Mouse (Mus musculus) midbrain, embryonic 10.5 days (tissue): ENCODE measurements around the gene Cenpc1. TPM values are rescaled to one million over a fixed set of nuclear protein-coding genes. Genes with fewer than 3 reads are reported as not detected.
A peak's percentile ranks its signal among the peaks of the same experiment; 100 is the strongest.

Source experiments
- DNase-seq: peaks from one replicate; pipeline ENCODE4 v3.0.0-alpha.2; 2017; ENCODE audit warnings: low spot score
- H3K27ac ChIP-seq: fragments of 300-500 bp; sonication (generic); replicated peaks from 2 replicates; pipeline ENCODE4 v1.5.1; 2016; ENCODE audit warnings: mild to moderate bottlenecking
- H3K27me3 ChIP-seq: fragments of 300-500 bp; sonication (generic); 2 replicates; pipeline ENCODE4 v1.6.1; 2016; ENCODE audit warnings: low read depth, mild to moderate bottlenecking; ENCODE audit not compliant: poor library complexity, severe bottlenecking
- H3K36me3 ChIP-seq: fragments of 300-500 bp; sonication (generic); 2 replicates; pipeline ENCODE4 v1.6.1; 2016; ENCODE audit warnings: mild to moderate bottlenecking, moderate library complexity
- H3K4me1 ChIP-seq: fragments of 300-500 bp; sonication (generic); 2 replicates; pipeline ENCODE4 v1.6.1; 2016
- H3K4me3 ChIP-seq: fragments of 300-500 bp; sonication (generic); 2 replicates; pipeline ENCODE4 v1.5.1; 2016; ENCODE audit warnings: mild to moderate bottlenecking, moderate library complexity
- H3K9me3 ChIP-seq: fragments of 300-500 bp; sonication (generic); replicated peaks from 2 replicates; pipeline ENCODE4 v1.6.1; 2016; ENCODE audit warnings: mild to moderate bottlenecking
- WGBS: fragments of 180-500 bp; shearing (Covaris S2); methylation state at CpG from one replicate; pipeline ENCODE4 v1.1.7; 2016; 5-methylcytosine and 5-hydroxymethylcytosine counted together
- polyA plus RNA-seq: library from polyadenylated mRNA; unstranded; fragments of >200 nt; fragmentation: Nextera tagmentation; extraction: Ambion mirVana; gene quantifications from 2 replicates; pipeline ENCODE4 v1.2.1, GENCODE M21; 2016

Gene Cenpc1
- polyA plus RNA-seq, 1 experiment from 2014 or later, result 38.0 TPM

DNA sequence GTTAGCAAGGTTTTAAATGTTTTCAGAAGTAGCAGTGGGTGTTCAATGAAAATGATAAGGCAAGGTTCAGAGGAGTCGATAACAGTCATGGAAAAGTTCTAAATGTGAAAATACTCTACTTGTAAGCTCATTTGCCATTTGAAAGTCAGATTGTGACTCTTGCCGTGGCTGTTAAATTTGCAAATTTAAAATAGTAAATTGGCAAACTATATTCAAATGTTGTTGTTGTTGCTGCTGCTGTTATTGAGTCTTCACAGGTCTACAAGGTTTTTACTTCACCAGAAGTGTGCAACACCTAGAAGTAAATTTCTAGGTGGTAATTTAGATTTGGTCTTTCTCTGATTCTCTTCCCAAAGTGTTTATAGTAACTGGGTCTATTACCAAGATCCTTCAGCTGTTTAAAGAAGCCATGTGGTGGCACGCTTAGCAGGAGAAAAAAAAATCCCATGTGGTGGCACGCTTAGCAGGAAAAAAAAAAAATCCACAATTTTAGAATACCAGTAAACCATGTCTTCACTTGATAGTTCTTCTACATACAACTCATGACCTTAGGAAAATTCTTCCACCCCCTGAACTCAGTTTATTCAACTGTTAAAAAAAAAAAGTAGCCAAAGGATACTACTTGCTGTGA, 7.5 kb upstream of the Cenpc1 start:
- no peaks in the 10 kb centered on the region for H3K36me3 ChIP-seq
- no peaks in the 10 kb centered on the region for H3K27me3 ChIP-seq
- no peaks in the 10 kb centered on the region for H3K9me3 ChIP-seq
- no peak overlapping the region for H3K27ac ChIP-seq
- 87% methylated on average over 4 of the region's 4 CpGs for WGBS
- no peaks in the 10 kb centered on the region for H3K4me1 ChIP-seq
- H3K4me3 ChIP-seq, result no peak overlapping the region
- DNase-seq, result no peak

DNA sequence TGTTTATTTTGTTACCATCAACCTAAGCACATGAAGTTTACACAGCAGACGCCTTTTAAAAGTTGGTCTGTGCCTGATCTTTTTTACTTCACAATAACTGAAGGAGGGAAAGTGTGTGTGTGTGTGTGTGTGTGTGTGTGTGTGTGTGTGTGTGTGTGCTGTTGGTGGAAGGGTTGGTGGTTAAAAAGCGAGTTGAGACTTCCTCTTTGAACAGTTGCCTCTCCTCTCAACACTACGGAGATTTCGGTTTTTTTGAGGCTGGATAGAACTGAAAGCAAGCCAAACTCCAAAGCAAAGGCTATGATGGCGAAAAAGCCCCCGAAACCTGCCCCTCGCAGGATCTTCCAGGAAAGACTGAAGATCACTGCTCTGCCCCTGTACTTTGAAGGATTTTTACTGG, 6.2 kb upstream of the Cenpc1 start, which contains the start of gene Stap1:
TSS of gene Stap1 (plus strand) at position 209 of the 400 bp plus-strand sequence.
- no peak for DNase-seq
- no peaks in the 10 kb centered on the region for H3K4me1 ChIP-seq
- no peaks in the 10 kb centered on the region for H3K36me3 ChIP-seq
- no peak within 1 kb of the TSS for H3K27ac ChIP-seq
- H3K27me3 ChIP-seq, result no peaks in the 10 kb centered on the region
- no peak within 1 kb of the TSS for H3K4me3 ChIP-seq
- 81% methylated on average over 7 of the region's 7 CpGs for WGBS
- H3K9me3 ChIP-seq, result no peaks in the 10 kb centered on the region

DNA sequence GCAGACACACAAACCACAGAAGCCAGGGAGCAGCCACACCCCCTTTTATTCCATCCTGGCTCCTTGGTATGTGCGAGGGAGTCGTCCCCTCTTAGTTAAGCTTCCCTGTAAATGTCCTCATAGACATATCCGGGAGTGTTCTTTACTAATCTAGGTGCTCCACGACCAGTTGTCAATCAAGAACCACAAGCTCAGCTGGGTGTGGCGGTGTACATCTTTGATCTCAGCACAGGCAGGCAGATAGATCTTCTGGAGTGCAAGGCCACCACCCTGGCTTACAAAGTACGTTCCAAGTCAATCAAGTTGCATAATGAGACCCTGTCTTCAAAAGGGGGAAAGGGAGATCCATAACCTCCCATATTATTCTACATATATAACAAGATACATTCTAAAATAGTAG, 3.7 kb upstream of the Cenpc1 start:
- Histone ChIP-seq H3K4me1 (peaks cover 5% of the 10 kb centered on the region), H3K27me3 (no peaks in the 10 kb centered on the region), H3K27ac (no peak overlapping the region), H3K9me3 (no peaks in the 10 kb centered on the region), H3K4me3 (no peak overlapping the region), H3K36me3 (no peaks in the 10 kb centered on the region)
- DNase-seq, result no peak
- WGBS, result 81% methylated on average over 6 of the region's 6 CpGs

DNA sequence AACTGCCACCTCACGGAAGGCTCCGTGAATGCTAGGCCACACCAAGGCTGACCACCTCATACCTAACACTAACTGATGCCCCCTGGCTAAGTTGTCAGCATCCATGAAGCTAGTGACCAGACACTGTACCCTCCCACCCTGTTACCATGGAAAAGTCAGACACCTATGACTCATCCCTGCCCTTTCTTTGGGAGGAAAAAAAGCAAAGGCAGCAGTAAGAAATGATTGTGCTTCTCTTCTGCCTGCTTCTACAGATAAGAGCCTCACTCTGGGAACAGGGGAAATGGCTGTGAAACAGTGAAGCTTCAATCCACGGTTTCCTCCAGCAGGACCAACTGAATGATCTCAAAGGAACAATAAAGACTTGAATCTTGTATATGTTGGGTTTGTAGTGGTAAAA, 3.1 kb upstream of the Cenpc1 start:
- peaks cover 12% of the 10 kb centered on the region for H3K4me1 ChIP-seq
- WGBS, result 86% methylated on average over 3 of the region's 3 CpGs
- no peaks in the 10 kb centered on the region for H3K36me3 ChIP-seq
- H3K27ac ChIP-seq, result no peak overlapping the region
- DNase-seq, result no peak
- no peak overlapping the region for H3K4me3 ChIP-seq
- no peaks in the 10 kb centered on the region for H3K27me3 ChIP-seq
- H3K9me3 ChIP-seq, result no peaks in the 10 kb centered on the region

DNA sequence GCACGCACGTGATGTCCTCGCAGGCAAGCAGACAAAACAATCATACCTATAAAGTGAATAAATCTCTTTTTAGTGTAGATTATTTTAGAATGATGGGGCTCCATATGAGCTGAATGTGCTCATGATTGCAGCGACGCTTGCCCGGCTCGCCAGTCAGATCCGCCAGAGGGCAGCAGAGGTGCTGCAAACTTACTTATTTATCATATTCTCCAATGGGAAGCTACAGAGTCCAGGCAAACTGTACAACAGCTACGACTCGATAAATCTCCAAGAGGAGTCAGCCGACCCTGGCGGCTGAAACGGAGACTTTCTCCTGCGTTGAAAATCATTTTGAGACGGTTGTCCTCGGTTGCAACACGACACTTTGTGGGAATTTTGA, 1.2 kb upstream of the Cenpc1 start:
- peaks cover 15% of the 10 kb centered on the region for H3K4me1 ChIP-seq
- no peaks in the 10 kb centered on the region for H3K36me3 ChIP-seq
- 4% methylated on average over 17 of the region's 17 CpGs for WGBS
- DNase-seq, result peak; percentile 83
- peak overlapping the region; percentile 96 for H3K27ac ChIP-seq
- no peaks in the 10 kb centered on the region for H3K27me3 ChIP-seq
- no peaks in the 10 kb centered on the region for H3K9me3 ChIP-seq
- peak overlapping the region; percentile 89 for H3K4me3 ChIP-seq

DNA sequence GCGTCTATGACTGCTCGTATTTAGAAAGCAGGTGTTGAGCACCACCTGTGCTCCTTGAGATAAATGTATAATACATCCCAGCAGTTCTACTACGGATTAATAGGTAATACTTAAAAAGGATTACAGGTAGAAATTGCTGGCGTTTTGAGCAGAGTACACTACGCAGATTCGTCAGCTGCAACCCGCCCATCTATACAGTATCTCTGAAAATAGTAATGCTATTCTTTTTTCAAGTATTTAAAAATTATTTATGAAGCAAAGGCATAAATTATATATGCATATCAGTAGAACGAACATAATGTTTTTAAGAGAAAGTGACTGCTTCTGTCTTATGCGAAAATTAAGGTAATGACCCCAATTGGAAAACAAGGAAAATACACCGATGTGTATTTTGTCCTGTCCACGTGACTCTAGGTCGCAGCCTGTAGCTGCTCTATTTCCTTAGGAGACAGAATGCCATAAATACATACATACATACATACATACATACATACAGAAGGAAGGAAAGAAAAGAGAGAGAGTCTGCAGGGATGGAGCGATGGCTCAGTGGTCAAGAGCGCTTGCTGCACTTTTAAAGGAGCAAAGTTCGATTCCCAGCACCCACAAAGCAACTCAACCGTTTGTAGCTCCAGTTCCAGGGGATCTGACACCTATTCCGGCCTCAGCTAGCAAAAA, 630 bp upstream of the Cenpc1 start:
- Histone ChIP-seq H3K27me3 (no peaks in the 10 kb centered on the region), H3K9me3 (no peaks in the 10 kb centered on the region), H3K36me3 (no peaks in the 10 kb centered on the region), H3K4me3 (peak overlapping the region; percentile 89), H3K27ac (peak overlapping the region; percentile 96), H3K4me1 (peaks cover 15% of the 10 kb centered on the region)
- WGBS, result 1% methylated on average over 17 of the region's 17 CpGs
- DNase-seq, result no peak

DNA sequence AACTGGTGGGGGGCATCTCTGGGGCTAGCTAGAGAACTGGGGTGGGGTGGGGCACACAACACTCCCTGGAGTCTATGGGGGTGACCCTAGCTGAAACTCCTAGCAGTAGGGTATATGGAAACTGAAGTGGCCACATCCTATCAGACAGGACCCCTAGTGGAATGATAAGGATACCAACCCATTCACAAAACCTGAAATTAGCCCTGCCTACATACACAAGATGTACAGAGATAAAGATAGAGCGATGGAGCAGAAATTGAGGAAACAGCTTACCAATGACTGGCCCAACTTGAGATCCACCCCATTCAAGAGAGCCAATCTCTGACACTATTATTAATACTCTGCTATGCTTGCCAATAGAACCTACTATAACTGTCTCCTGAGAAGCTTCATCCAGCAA, 1.9 kb downstream of the Cenpc1 start:
- 83% methylated on average over 1 of the region's 1 CpGs for WGBS
- no peaks in the 10 kb centered on the region for H3K9me3 ChIP-seq
- H3K4me3 ChIP-seq, result peak overlapping the region; percentile 89

DNA sequence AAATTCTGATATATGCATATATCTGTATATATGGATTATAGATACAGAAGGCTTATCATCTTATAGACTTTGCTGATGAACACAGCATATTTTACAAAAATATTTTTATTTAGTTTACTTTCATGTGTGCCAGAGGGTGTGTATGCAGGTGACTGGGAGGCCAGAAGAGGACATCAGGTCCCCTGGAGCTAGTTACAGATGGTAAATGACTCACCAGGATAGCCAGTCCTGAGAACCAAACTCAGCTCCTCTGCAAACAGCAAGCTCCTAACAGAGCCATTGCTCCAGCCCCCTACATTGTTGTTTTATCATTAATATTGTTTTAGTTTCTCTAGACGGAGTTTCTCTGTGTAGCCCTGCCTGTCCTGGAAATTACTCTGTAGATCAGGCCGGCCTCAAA, 35.6 kb downstream of the Cenpc1 start:
- Histone ChIP-seq H3K27me3 (no peaks in the 10 kb centered on the region), H3K4me1 (no peaks in the 10 kb centered on the region), H3K36me3 (peaks cover 85% of the 10 kb centered on the region), H3K27ac (no peak overlapping the region), H3K9me3 (no peaks in the 10 kb centered on the region), H3K4me3 (no peak overlapping the region)
- DNase-seq, result no peak
- WGBS, result 92% methylated on average over 2 of the region's 2 CpGs

More for the DNA sequence above, 1.9 kb downstream of the Cenpc1 start:
- H3K27ac ChIP-seq, result no peak overlapping the region
- H3K27me3 ChIP-seq, result no peaks in the 10 kb centered on the region
- no peak for DNase-seq
- H3K4me1 ChIP-seq, result peaks cover 15% of the 10 kb centered on the region
- H3K36me3 ChIP-seq, result peaks cover 10% of the 10 kb centered on the region

DNA sequence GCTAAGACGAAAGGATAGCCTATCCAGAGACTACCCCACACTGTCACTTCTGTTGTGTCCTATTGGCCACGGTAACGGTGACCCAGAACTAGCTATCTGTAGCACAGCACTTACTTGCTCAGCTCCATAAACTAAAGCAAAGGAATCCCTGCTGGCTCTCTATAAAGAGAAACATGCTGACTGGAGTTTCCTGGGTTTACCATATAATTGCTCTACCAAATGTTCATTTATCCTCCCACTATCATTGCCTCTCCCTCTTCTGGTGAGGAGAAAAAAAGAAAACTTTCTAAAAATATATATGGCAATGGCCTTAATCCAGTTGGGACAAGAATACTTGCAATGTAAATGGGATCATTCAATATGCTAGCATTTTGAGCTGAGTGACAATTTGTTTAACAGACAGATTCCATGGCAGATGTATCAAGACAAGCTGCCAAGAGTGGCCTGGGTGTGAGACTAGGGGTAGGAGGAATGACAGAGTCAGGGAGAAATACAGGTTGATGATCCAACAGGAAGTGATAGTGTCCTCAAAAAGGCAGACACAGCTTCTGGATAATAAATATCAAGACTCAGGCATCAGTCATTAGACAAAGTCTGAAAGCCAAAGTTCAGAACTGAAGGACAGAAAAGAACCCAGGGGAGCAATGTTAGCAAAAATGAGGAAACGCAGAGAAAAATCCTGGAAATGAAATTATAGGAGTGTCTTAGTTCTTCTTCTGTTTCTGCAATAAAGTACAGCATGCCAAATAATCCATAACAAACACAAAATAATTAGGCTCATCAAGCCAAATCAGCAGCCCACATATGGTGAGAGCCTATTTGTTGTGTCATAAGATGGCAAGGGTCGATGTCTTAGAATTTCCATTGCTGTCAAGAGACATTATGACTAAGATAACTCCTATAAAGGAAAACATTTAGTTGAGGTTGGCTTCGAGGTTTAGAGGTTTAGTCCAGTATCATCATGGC, 68.6 kb downstream of the Cenpc1 start:
- H3K27ac ChIP-seq, result no peak overlapping the region
- no peak overlapping the region for H3K4me3 ChIP-seq
- no peaks in the 10 kb centered on the region for H3K36me3 ChIP-seq
- H3K9me3 ChIP-seq, result no peaks in the 10 kb centered on the region
- 90% methylated on average over 6 of the region's 6 CpGs for WGBS
- H3K27me3 ChIP-seq, result no peaks in the 10 kb centered on the region
- H3K4me1 ChIP-seq, result no peaks in the 10 kb centered on the region
- no peak for DNase-seq

DNA sequence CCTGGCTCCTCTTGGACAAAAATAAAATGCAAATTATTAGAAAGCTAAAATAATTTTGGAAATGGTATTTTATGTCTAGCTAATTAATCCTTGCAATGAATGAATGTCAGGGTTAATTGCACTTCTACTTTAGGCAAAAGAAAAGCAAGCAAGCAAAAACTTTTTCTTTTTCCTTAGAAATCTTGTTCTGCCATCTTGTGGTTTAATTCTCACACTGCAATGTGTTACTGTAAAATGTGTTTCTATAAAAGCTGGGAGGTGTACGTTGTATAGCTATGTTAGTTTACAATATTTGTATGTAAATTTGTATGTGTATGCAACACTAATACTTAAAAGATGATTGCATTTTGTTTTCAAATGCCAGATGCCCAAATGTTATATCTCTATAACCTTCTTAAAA, 70.8 kb downstream of the Cenpc1 start:
- DNase-seq, result no peak
- 69% methylated on average over 1 of the region's 1 CpGs for WGBS

DNA sequence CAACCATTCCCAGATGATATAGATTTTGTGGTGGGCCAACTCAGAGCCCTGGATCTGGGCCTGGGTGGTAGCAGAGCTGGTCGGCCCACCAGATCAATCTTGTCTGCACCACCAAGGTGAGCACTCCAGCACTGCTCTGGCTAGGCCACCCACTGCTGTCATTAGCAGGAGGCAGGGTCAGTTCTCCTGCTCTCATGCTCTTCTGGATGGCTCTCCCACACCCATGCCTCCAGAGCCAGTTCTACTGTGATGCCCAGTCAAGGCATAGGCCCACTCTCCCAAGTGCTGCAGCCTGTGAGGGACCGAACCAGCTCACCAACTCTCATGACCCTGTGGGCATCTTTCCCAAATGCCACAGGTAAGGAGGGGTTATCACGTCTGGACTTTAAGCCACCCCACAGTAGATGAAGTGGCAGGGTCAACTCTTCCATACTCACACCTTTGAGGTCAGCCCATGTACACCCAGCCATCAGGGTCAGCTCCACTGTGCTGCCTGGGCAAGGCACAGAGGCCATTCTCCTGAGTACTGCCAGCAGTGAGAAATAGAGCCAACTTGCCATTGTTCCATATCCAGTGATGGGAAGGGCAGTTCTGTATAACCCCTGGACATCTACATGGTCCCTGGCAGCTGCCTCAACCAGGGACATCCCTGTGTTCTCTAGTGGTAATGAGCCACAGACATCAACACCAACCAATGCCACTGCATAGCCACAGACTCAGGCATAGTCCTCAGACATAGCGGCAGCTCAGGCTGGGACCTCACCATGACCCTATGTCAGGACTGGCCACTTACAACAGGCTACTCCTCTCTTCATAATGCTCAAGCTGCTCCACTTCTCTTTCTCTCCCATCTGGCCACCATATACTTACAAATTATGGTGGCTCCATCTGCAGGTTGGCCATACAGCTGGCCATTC, 72.3 kb downstream of the Cenpc1 start:
- 86% methylated on average over 4 of the region's 4 CpGs for WGBS
- Histone ChIP-seq H3K36me3 (no peaks in the 10 kb centered on the region), H3K4me1 (no peaks in the 10 kb centered on the region), H3K27me3 (no peaks in the 10 kb centered on the region), H3K9me3 (no peaks in the 10 kb centered on the region), H3K27ac (no peak overlapping the region), H3K4me3 (no peak overlapping the region)
- DNase-seq, result no peak

More for the DNA sequence above, 70.8 kb downstream of the Cenpc1 start:
- Histone ChIP-seq H3K9me3 (no peaks in the 10 kb centered on the region), H3K4me3 (no peak overlapping the region), H3K36me3 (no peaks in the 10 kb centered on the region), H3K4me1 (no peaks in the 10 kb centered on the region), H3K27me3 (no peaks in the 10 kb centered on the region), H3K27ac (no peak overlapping the region)

DNA sequence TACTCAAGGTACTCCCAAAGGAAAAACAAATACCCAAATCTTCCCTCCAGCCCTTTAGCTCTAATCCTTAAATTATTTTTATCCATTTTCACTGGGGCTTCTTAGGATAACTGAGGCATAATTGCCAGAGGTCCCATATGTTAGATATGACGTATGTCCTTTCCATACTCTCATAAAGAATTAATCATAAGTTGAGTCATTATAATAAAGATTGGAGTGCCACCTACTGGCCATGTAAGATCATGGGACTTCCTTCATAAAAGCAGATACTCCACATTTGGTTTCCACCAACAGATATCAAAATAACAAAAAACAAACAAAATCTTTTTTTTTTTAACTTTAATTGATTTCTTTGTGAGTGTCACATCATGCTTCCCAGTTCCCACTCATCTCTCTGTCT, 73.3 kb downstream of the Cenpc1 start:
- Histone ChIP-seq H3K4me1 (no peaks in the 10 kb centered on the region), H3K4me3 (no peak overlapping the region), H3K27me3 (no peaks in the 10 kb centered on the region), H3K9me3 (no peaks in the 10 kb centered on the region), H3K27ac (no peak overlapping the region), H3K36me3 (no peaks in the 10 kb centered on the region)
- WGBS, result 50% methylated on average over 1 of the region's 1 CpGs
- DNase-seq, result no peak
